Mouse (Mus musculus) heart, embryonic 16.5 days (tissue): ENCODE data around the gene a. TPM values are rescaled to one million over a fixed set of nuclear protein-coding genes. Genes with fewer than 3 reads are reported as not detected.
"Not testable (repeated sequence)": the region's sequence is repeated elsewhere in the genome, so short reads cannot be mapped to it uniquely, and the experiment has no call there.

Experiments used
- ATAC-seq: fragments of 200-750 bp; cut with Nextera tagmentation; replicated peaks from 2 replicates; pipeline ENCODE4 v1.8.0; 2017; ENCODE audit warnings: moderate number of reproducible peaks; ENCODE audit not compliant: insufficient read depth, low FRiP score; ENCODE audit errors: extremely low read depth
- H3K27ac ChIP-seq: fragments of 300-500 bp; sonication (generic); 2 replicates; pipeline ENCODE4 v1.5.1; 2014; ENCODE audit warnings: mild to moderate bottlenecking, low read length, control low read depth, moderate library complexity
- H3K27me3 ChIP-seq: fragments of 300-500 bp; sonication (generic); 2 replicates; pipeline ENCODE4 v1.6.1; 2014; ENCODE audit warnings: low read length, mixed read lengths; ENCODE audit not compliant: control insufficient read depth, insufficient read depth
- H3K36me3 ChIP-seq: fragments of 300-500 bp; sonication (generic); 2 replicates; pipeline ENCODE4 v1.6.1; 2014; ENCODE audit not compliant: control insufficient read depth, insufficient read depth
- H3K4me1 ChIP-seq: fragments of 300-500 bp; sonication (generic); 2 replicates; pipeline ENCODE4 v1.6.1; 2014; ENCODE audit warnings: low read length, mixed read lengths; ENCODE audit not compliant: control insufficient read depth, insufficient read depth
- H3K4me2 ChIP-seq: fragments of 300-500 bp; sonication (generic); 2 replicates; pipeline ENCODE4 v1.6.1; 2014; ENCODE audit warnings: low read depth, mild to moderate bottlenecking, control low read depth, low read length
- H3K4me3 ChIP-seq: fragments of 300-500 bp; sonication (generic); 2 replicates; pipeline ENCODE4 v1.5.1; 2014; ENCODE audit warnings: mild to moderate bottlenecking, control low read depth, low read length
- H3K9ac ChIP-seq: fragments of 300-500 bp; sonication (generic); 2 replicates; pipeline ENCODE4 v1.6.1; 2014; ENCODE audit warnings: low read length, control low read depth
- H3K9me3 ChIP-seq: fragments of 300-500 bp; sonication (generic); replicated peaks from 2 replicates; pipeline ENCODE4 v1.6.1; 2016; ENCODE audit warnings: low read length; ENCODE audit not compliant: control insufficient read depth
- WGBS: fragments of 180-500 bp; shearing (Covaris S2); extraction: QIAGEN DNeasy Blood & Tissue Kit; methylation state at CpG from one replicate; pipeline ENCODE4 v1.1.7; 2014; 5-methylcytosine and 5-hydroxymethylcytosine counted together
- polyA plus RNA-seq: library from polyadenylated mRNA; unstranded; fragments of >200 nt; fragmentation: Nextera tagmentation; extraction: Ambion mirVana; gene quantifications from 2 replicates; pipeline ENCODE4 v1.2.1, GENCODE M21; 2015

The a gene
- polyA plus RNA-seq, 1 experiment from 2014 or later = 0.93 TPM

- no peak overlapping the region for H3K27ac ChIP-seq
- 60% methylated on average over 2 of the region's 2 CpGs for WGBS
- H3K9ac ChIP-seq = no peak overlapping the region
- peaks cover 11% of the 10 kb centered on the region for H3K4me1 ChIP-seq
- ATAC-seq = no peak
- no peak overlapping the region for H3K4me3 ChIP-seq
- H3K4me2 ChIP-seq = no peak overlapping the region
- no peaks in the 10 kb centered on the region for H3K9me3 ChIP-seq
- no peaks in the 10 kb centered on the region for H3K27me3 ChIP-seq
- H3K36me3 ChIP-seq = no peaks in the 10 kb centered on the region
Measured at GRCm38 (mm10) chr2:155052681-155053080, 261.5 kb downstream of the a start.

DNA sequence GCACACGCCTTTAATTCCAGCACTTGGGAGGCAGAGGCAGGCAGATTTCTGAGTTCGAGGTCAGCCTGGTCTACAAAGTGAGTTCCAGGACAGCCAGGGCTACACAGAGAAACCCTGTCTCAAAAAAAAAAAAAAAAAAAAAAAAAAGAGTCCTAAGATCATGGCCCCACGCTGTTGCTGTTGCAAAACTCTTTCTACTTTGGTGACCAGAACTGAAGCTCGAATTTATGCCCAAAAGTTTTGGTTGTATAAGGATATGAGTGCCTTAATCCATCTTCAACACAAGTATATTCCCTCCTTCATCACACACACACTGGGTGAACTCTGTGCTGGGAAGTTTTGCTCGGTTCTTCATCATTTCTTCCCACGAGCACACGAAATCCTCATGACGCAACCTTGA is 262.3 kb downstream of the a start:
- not testable (repeated sequence) for ATAC-seq, H3K9me3 ChIP-seq, H3K36me3 ChIP-seq, H3K4me2 ChIP-seq, H3K4me3 ChIP-seq, H3K27me3 ChIP-seq, H3K9ac ChIP-seq, H3K27ac ChIP-seq
- WGBS = 83% methylated on average over 8 of the region's 8 CpGs
- peaks cover 11% of the 10 kb centered on the region for H3K4me1 ChIP-seq

- no peaks in the 10 kb centered on the region for H3K27me3 ChIP-seq
- no peak overlapping the region for H3K27ac ChIP-seq
- no peak overlapping the region for H3K4me2 ChIP-seq
- H3K9me3 ChIP-seq = no peaks in the 10 kb centered on the region
- WGBS = 86% methylated on average over 3 of the region's 3 CpGs
- no peak overlapping the region for H3K4me3 ChIP-seq
- no peak overlapping the region for H3K9ac ChIP-seq
- ATAC-seq = no peak
- peaks cover 4% of the 10 kb centered on the region; the same call in 1 of the 2 replicates for H3K36me3 ChIP-seq
- H3K4me1 ChIP-seq = peaks cover 11% of the 10 kb centered on the region
Measured at GRCm38 (mm10) chr2:155054672-155055071, 263.5 kb downstream of the a start.

DNA sequence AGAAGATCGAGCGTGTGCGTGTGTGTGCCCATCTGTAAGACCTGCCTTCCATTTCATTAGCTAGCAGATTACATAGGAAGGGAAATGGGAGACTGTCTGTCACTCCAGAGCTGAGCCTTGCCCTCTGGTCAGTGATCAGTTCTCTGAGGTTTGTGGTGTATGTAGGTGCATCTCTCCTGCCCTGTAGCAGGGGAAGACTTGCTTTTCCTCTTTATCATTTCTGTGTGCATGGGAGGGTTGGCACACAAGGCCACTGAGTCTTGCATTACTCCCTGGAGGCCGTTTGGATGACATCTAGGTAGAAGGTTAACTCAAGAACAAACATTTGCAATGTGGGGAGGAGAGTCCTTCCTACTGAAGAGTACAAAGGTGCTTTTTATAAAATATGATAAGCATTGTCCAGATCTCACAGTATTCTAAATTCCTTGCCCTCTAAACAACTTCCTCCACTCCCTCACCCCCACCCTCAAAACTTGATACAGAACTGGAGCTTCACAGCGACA is 264.9 kb downstream of the a start:
- Histone ChIP-seq H3K36me3 (peaks cover 9% of the 10 kb centered on the region), H3K4me1 (peaks cover 6% of the 10 kb centered on the region; the same call in 1 of the 2 replicates), H3K9ac (no peak overlapping the region), H3K27ac (no peak overlapping the region), H3K4me3 (no peak overlapping the region), H3K27me3 (no peaks in the 10 kb centered on the region), H3K4me2 (no peak overlapping the region), H3K9me3 (no peaks in the 10 kb centered on the region)
- no peak for ATAC-seq
- 67% methylated on average over 5 of the region's 5 CpGs for WGBS

GRCm38 (mm10) chr2:155057361-155057760 is 266.2 kb downstream of the a start:
- no peaks in the 10 kb centered on the region for H3K9me3 ChIP-seq
- WGBS = 50% methylated on average over 1 of the region's 1 CpGs
- no peak overlapping the region for H3K9ac ChIP-seq
- H3K4me2 ChIP-seq = no peak overlapping the region
- peaks cover 13% of the 10 kb centered on the region for H3K36me3 ChIP-seq
- H3K27ac ChIP-seq = no peak overlapping the region
- H3K27me3 ChIP-seq = no peaks in the 10 kb centered on the region
- ATAC-seq = no peak
- H3K4me1 ChIP-seq = no peaks in the 10 kb centered on the region
- H3K4me3 ChIP-seq = no peak overlapping the region

DNA sequence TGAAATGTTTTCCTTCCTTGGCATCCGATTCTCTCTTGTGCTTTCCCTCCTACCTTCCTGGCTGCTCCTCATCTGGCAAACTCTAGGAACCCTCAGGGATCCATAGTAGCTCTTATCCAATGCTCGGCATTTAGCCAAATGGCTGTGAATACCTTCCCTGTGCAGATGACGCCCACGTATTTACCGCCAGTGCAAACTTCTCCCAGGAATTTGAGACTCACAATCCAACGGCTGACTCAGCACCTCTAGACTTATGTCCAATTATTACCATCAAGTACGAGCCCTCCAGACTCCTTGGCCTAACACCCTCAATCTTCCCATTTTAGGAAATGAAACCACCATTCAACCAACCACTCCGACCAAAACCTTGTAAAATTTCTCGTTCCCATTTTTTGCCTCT is 279.8 kb downstream of the a start:
- H3K36me3 ChIP-seq = peaks cover 5% of the 10 kb centered on the region
- H3K4me1 ChIP-seq = peaks cover 13% of the 10 kb centered on the region
- H3K9ac ChIP-seq = no peak overlapping the region
- WGBS = 72% methylated on average over 9 of the region's 9 CpGs
- no peak overlapping the region for H3K4me2 ChIP-seq
- H3K9me3 ChIP-seq = no peaks in the 10 kb centered on the region
- ATAC-seq = no peak
- H3K4me3 ChIP-seq = no peak overlapping the region
- no peak overlapping the region for H3K27ac ChIP-seq
- H3K27me3 ChIP-seq = no peaks in the 10 kb centered on the region

DNA sequence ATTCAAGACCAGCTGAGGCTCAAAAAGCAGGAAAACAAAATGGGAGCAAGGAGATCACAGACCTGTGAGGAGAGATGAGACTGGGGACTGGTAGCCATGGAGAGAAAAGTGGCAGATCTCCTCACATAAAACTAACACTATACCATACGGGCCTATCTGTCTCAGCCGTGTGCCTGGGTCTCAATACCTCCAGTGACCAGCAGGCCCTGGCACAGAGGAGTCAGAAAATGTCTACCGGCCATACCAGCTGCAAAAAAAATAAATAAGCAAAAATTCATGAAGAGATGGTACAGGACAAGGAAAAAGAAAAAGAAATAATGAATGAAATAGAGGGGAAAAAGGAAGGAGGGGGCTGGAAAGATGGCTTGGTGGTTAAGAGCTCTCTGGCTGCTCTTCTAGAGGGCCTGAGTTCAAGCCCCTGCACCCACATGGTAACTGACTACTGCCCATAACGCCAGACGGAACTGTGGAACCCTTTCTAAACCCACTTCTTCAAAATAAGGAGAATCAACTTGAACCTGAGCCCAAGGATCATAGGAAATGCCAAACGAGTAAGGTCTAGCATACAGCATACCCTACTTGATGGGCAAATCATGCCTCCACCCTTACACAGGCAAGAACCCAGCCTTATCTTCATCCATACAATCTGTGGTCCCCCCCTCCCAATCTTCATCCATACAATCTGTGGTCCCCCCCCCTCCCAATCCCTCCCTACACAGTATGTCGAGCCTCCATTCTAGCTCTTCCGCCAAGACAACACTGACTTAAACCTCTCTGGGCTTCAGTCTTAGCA is 281.3 kb downstream of the a start:
- no peak overlapping the region for H3K27ac ChIP-seq
- peaks cover 5% of the 10 kb centered on the region for H3K36me3 ChIP-seq
- H3K4me2 ChIP-seq = no peak overlapping the region
- peaks cover 13% of the 10 kb centered on the region for H3K4me1 ChIP-seq
- H3K9me3 ChIP-seq = no peaks in the 10 kb centered on the region
- ATAC-seq = no peak
- H3K9ac ChIP-seq = no peak overlapping the region
- H3K27me3 ChIP-seq = no peaks in the 10 kb centered on the region
- WGBS = 83% methylated on average over 8 of the region's 8 CpGs
- H3K4me3 ChIP-seq = no peak overlapping the region

- peak overlapping the region; percentile 92 for H3K9ac ChIP-seq
- peak overlapping the region; percentile 86 for H3K4me2 ChIP-seq
- H3K4me1 ChIP-seq = peaks cover 13% of the 10 kb centered on the region
- H3K9me3 ChIP-seq = no peaks in the 10 kb centered on the region
- H3K27me3 ChIP-seq = no peaks in the 10 kb centered on the region
- no peaks in the 10 kb centered on the region for H3K36me3 ChIP-seq
- ATAC-seq = no peak
- peak overlapping the region; percentile 72 for H3K27ac ChIP-seq
- 12% methylated on average over 3 of the region's 3 CpGs for WGBS
- peak overlapping the region; percentile 74 for H3K4me3 ChIP-seq
Measured at GRCm38 (mm10) chr2:155073347-155073746, 282.1 kb downstream of the a start.

DNA sequence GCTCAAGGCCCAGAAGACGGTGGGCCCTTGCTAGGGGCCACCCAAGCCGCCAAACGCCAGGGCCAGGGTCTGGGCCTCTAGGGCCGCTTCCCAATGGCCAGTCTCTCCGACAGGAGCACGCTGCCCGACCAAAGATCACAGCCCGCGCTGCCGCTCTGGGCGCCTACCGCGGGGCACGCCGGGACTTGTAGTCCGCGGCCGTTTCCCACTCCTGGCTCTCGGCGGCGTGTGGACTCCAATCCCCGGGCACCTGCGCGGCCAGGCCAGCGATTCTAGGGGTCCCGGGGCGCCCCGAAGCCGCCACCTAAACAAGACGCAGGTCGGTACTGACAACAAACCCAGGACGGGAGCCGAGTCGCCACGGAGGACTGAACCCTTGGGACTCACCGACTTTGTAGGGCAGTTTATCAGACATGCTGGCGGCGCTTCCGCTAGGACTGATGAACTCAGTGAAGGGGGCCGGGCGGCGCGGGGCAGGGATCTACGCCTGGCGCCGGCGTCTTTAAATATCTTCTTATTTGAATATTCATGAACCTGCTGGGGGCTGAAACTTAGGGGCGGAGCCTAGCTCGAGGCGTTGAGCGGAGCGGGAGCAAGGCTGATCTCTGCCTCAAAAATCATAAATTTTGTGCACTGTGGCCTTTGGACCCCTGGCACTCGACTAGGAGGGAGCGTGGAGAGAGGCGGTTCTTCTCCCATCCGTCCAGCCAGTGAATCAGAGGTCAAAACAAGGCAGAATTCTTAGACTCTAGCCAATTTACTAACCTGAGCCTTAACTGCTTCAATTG is 283.0 kb downstream of the a start, which contains the start of gene Ahcy:
Gene Ahcy (minus strand): TSS at position 520 of the 788 bp plus-strand sequence.
- Histone ChIP-seq H3K27me3 (no peaks in the 10 kb centered on the region), H3K4me2 (peak within 1 kb of the TSS; percentile 86), H3K4me1 (peaks cover 13% of the 10 kb centered on the region), H3K9ac (peak within 1 kb of the TSS; percentile 92), H3K4me3 (peak within 1 kb of the TSS; percentile 74), H3K27ac (peak within 1 kb of the TSS; percentile 72), H3K36me3 (no peaks in the 10 kb centered on the region), H3K9me3 (no peaks in the 10 kb centered on the region)
- peak; percentile 93 for ATAC-seq
- under 1% methylated on average over 56 of the region's 56 CpGs for WGBS
